Mouse (Mus musculus): ENCODE measurements at regions not wholly inside any gene's neighbourhood (a gene's known extent, or its start where the extent isn't known, plus 50 kb on each side); places are given as distances from the start of the nearest gene placed in this dataset.

DNA sequence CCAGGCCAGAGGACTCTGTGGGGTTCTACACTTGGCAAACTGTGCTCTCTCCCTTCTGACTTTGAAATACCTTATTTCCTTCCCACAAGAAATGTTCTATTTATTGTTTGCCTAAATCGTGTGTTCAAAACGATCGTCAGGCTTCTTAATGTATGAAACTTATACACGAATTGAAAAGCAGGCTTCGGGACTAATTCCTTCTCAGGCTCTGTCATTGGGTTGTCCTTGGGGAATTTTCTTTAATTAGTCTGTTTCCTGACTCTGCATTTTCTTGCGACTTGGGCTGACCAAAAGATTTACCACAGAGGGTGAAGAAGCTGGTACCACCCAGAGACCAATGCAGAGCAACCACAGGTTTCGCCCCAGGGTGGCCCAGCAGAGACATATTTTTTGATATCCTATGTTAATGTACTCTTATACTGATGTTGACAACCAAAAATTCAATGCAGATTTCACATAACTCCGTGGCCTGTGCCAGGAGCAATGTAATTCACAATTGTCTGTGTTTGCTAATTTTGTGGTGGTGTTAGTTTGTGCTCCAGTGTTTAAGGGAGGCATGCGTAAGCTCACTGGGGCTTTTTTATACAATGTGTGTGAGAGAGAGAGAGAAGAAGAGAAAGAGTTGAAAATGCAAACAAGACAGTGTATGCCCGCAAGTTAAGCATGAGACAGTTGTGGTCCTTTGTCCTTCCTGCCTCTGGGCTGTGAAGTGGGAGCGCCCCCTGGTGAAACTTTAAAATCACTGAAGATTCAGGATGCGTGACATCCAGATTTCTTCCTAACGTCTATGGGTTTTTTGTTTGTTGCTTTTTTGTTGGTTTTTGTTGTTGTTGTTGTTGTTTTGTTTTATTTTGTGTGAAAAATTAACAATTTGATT is 452.7 kb downstream of the Sox2 start:
- peak; percentile 73 for DNase-seq (ENCODE audit: inconsistent ontology term)

GRCm38 (mm10) chr3:35104884-35105283 is 454.7 kb downstream of the Sox2 start:
- DNase-seq (ENCODE audit: inconsistent ontology term): no peak

- DNase-seq (ENCODE audit: inconsistent ontology term): no peak
These were observed 455.9 kb downstream of the Sox2 start for GRCm38 (mm10) chr3:35106097-35106496.

- DNase-seq (ENCODE audit: inconsistent ontology term): no peak
These were observed 483.3 kb downstream of the Sox2 start for GRCm38 (mm10) chr3:35133477-35133876.

DNA sequence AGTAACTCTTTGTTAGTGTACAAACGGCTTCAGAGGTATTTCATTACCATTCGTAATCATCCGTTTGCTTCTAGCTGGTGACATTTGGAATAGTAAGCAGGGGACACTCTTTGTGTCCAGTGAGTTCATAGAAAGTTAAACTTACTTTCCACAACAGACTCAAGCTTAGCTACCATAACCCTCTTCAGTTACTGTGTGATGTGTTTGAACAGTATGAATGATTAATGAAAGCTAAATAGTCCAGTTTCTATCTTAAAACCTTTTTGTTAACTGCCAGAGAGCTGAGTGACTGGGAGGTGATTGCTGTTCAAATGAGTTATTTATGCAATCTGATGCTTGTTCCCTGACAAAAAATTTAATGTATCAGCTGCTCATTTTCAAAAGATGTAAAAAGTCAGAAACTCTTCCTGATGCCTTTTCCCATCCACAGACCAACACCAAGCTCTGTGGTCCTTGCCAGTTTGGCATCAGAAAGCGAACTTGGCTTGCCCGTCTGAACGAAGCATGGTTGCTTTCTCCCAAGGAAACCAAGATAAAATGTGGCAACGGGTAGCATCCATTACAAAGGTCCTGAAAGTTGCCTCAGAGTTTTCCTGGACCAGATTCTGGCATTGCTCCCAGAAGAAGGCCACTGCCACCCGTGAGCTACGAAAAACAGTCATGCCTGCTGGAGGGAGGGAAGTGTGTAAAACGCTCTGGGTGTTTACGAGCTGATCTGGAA is 491.5 kb downstream of the Sox2 start:
- peak; percentile 22 for DNase-seq (ENCODE audit: inconsistent ontology term)

- DNase-seq (ENCODE audit: inconsistent ontology term): no peak
These were observed 492.5 kb downstream of the Sox2 start for GRCm38 (mm10) chr3:35142683-35143082.

DNA sequence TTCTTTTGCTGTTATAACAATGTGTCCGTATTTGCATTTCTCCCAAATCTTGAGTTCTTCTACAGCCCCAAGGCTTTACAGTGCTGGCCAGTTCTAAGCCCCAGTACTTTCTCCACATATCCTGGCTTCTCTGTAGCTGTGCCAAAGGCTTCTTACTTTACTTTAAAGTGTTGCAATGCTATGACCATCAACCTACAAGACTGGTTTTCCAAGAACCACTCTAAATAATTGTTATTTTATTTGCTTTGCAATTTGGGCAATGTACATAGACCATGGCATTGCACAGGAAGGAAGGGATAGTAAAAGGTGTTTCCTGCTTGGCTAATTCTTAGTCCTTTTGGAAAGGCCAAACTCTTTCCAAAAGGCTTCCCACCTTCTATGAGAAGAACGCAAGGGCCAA is 495.4 kb downstream of the Sox2 start:
- DNase-seq (ENCODE audit: inconsistent ontology term): no peak

DNA sequence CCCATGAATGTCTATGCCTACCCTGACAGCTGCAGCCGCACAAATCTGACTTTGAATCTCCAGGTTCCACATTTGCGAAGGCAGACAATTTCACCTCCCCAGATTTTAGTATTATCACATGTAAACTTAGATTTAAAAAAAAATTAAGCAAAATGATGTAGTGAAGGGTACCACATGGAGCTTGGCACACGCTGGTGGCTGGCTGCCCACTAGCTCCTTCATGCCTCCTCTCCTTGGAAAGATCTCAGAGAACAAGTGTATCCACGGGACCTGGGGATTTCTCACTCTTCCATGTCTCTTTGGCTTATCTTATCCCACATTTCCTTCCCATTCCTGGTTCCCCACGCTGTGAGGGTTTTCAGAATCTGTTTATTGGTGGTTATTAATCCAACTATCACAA is 496.5 kb downstream of the Sox2 start:
- DNase-seq (ENCODE audit: inconsistent ontology term): no peak

DNA sequence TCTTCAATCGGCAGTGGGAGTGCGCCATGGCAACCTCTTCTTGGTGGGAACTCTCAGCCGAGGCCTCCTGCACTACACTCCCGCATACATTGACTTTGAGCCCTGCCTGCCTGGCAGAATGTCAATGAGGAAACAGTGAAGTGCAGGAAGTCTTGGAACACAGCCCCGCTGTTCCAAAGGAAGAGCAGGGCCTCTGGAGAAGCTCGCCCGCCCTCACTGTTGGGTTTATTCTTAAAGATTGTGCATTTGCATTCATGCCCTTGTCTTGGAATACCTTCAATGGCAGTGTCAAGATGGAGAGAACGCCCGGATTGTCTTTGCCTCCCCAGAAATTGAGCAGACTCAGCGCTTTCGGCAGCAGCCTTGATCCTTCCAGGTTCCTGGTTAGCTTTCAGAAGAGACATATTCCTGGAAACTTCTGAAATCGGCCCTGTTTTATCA is 499.1 kb downstream of the Sox2 start:
- DNase-seq (ENCODE audit: inconsistent ontology term): no peak

DNA sequence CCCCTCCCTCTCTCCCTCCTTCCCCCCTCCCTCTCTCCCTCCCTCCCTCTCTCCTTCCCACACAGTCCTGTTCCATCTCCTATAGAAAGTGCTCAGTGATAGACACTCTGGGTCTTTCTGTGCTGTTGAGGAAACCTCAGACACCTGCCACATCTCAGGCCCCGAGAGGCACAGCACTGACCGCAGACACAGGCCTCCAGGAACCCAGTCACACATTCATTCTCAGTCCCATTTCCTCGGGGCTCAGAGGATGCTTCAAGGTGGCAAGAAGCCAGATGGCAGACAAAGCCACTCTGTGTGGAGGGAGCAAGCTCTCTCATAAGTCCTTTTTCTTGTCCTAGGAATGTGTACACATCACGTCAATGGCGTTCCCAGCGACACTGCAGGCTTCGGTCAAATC is 502.0 kb downstream of the Sox2 start:
- peak; percentile 91 for DNase-seq (ENCODE audit: inconsistent ontology term)

- DNase-seq (ENCODE audit: inconsistent ontology term): no peak
These were observed 504.1 kb downstream of the Sox2 start for GRCm38 (mm10) chr3:35154266-35154665.

DNA sequence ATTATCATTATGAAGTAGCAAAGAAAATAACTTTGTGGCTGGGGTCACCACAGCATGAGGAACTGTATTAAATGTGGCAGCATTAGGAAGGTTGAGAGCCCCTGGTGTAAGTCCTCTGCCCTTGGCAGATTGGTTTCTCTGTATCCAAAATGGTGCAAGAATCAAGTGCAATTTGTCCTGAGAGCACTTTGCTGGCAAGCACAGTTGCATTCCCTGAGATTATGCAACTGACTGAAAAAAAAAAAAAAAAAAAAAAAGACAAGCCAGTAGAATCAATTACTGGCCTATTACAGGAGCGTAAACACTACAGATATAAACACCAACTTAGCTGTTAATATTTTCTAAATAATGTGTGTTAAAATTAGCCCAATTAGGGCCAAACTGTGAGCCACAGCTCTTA is 518.5 kb downstream of the Sox2 start:
- DNase-seq (ENCODE audit: inconsistent ontology term): peak; percentile 11

DNA sequence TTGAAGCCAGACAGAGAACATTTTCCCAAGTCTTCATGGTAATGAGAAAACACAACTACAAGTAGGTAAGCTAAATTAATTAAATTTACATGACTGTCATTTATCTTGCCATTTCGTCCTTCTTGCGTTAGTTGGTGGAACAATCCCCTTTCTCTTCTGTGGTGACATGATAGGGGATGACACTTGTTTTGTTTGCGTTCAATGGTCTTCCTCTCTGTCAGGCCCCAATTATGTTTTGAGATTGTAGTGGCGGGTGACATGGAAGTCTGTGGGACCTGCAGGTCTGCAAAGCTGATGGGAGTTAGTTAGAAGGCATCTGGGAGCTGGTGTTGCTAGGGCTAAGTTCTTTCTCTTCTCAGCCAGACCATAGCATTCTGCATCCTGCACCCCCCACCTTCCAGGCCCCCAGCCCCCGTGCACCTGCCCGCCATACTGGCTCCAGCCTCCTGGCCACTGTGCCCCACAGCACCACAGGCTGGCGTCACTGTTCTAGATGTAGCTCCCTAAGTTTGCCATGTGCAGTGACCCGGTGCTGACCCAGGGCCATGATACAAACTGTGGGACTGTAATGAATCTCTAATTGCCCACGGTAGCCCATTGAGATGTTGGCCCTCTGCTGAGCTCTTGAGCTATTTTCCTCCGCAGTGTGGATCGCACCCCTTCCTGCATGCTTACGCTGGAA is 528.7 kb downstream of the Sox2 start:
- DNase-seq (ENCODE audit: inconsistent ontology term): peak; percentile 68

DNA sequence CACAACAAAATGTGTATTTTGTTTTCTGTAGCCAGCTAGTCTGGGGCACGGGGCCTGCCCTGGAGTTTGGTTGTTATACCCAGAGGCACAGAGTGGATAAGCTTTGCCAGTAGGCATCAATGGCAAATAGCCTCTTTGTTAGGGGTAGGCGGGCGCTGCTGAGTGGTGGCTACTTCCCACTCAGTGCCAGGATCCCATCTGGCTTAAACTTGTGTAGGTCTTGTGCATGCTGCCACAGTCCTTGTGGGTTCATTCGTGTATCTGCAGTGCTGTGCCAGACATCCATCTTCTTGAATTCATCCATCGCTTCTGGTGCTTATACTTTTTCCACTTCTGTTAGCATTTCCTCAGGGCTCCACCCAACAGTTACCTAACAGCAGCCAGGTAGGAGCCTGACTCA is 545.4 kb upstream of the Atp11b start:
- DNase-seq (ENCODE audit: inconsistent ontology term): no peak

GRCm38 (mm10) chr3:35219394-35219793 is 534.5 kb upstream of the Atp11b start:
- no peak for DNase-seq (ENCODE audit: inconsistent ontology term)

- no peak for DNase-seq (ENCODE audit: inconsistent ontology term)
These were observed 532.7 kb upstream of the Atp11b start for GRCm38 (mm10) chr3:35221183-35221582.

- DNase-seq (ENCODE audit: inconsistent ontology term): no peak
These were observed 531.7 kb upstream of the Atp11b start for GRCm38 (mm10) chr3:35222251-35222650.

GRCm38 (mm10) chr3:35225051-35225701 is 528.7 kb upstream of the Atp11b start:
- peak; percentile 90 for DNase-seq (ENCODE audit: inconsistent ontology term)

DNA sequence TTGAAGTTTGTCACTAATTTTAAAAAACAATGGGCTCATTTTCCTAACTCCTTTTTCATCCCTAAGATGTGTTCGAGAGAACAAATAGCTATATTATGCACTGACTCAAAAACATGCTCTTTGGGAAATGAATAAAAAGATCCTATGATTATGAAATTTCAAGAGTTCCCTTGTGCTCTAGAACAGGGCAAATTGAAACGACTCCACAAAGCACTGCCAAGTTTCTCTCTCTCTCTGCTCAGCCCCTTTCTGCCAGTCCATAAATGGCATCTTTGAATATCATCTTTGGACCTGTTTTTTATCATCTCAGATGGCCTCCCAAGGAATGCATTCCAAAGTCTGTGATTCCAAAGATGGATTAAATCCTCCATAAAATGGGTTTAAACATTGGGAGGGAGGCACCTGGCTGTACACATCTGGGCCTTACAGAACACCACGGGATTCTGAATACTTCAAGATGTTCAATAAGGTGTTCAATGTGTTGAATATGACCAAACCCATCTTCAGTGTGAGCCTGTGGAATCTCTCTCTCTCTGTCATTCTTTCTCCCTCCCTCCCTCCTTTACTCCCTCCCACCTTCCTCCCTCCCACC is 528.0 kb upstream of the Atp11b start:
- no peak for DNase-seq (ENCODE audit: inconsistent ontology term)

DNA sequence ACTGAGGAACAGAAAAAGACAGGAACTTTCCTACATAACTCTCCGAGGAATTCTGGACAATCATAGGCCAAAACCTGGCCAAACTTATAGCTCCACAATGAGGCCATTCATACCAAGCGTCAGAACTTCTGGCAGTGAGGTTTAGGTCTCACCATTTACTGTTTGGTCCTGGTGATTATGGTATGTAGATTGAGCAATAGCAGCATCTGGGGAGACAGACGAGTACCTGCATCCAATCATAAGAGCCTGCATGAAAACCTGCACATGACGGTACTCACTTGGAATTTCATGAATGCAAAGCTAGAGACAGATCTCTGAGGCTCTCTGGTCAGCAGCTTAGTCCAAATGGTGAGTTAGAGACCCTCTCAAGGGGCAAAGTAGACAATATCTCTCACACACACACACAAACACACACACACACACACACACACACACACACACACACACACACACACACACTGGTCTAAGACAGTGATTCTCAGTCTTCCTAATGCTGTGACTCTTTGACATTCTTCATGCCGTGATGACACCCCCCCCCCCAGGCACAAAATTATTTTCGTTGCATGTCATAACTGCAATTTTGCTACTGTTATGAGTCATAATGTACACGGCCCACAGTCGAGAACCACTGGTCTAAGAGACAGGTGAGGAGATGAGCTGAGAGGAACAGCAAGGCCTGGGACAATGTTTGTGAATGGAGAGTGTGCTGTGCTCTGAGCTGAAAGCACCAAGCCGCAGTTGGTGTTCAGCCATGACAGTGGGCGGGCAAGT is 522.6 kb upstream of the Atp11b start:
- no peak for DNase-seq (ENCODE audit: inconsistent ontology term)

- no peak for DNase-seq (ENCODE audit: inconsistent ontology term)
These were observed 521.4 kb upstream of the Atp11b start for GRCm38 (mm10) chr3:35232487-35232886.

Data from Muller cell, postnatal 12 days (primary cell).